Mouse (Mus musculus) C2C12 (cell line): ENCODE data around the gene Rhoq.

Source experiments
- CTCF ChIP-seq: IDR thresholded peaks from one replicate; pipeline ENCODE4 v1.5.1; 2011; ENCODE audit not compliant: control insufficient read depth, insufficient read depth, insufficient read length
- MAX ChIP-seq: IDR thresholded peaks from one replicate; pipeline ENCODE4 v1.6.1; 2011; ENCODE audit warnings: mild to moderate bottlenecking, control low read depth
- USF1 ChIP-seq: IDR thresholded peaks from one replicate; pipeline ENCODE4 v1.6.1; 2011; ENCODE audit warnings: low read depth, mild to moderate bottlenecking, control low read depth, moderate library complexity

GRCm38 (mm10) chr17:86929981-86930380 lies 32.9 kb upstream of the Rhoq start:
- no peak for TF ChIP-seq USF1
- no peak for TF ChIP-seq CTCF
- TF ChIP-seq MAX: no peak
